Mouse (Mus musculus) hindbrain, embryonic 16.5 days (tissue): ENCODE measurements at regions not wholly inside any gene's neighbourhood (a gene's known extent, or its start where the extent isn't known, plus 50 kb on each side); places are given as distances from the start of the nearest gene placed in this dataset.

Experiments
- ATAC-seq: fragments of 200-750 bp; cut with Nextera tagmentation; 2 replicates; pipeline ENCODE4 v1.8.0; 2017; ENCODE audit warnings: moderate TSS enrichment, moderate library complexity
- H3K27ac ChIP-seq: fragments of 300-500 bp; sonication (generic); 2 replicates; pipeline ENCODE4 v1.5.1; 2014; ENCODE audit warnings: low read depth, mild to moderate bottlenecking, control low read depth, low read length, moderate library complexity
- H3K27me3 ChIP-seq: fragments of 300-500 bp; sonication (generic); replicated peaks from 2 replicates; pipeline ENCODE4 v1.6.1; 2014; ENCODE audit warnings: low read length; ENCODE audit not compliant: control insufficient read depth, insufficient read depth
- H3K36me3 ChIP-seq: fragments of 300-500 bp; sonication (generic); 2 replicates; pipeline ENCODE4 v1.6.1; 2014; ENCODE audit warnings: mild to moderate bottlenecking, low read length, moderate library complexity, mixed read lengths; ENCODE audit not compliant: control insufficient read depth, insufficient read depth
- H3K4me1 ChIP-seq: fragments of 300-500 bp; sonication (generic); 2 replicates; pipeline ENCODE4 v1.6.1; 2014; ENCODE audit warnings: low read depth, low read length; ENCODE audit not compliant: control insufficient read depth, insufficient read depth
- H3K4me2 ChIP-seq: fragments of 300-500 bp; sonication (generic); 2 replicates; pipeline ENCODE4 v1.6.1; 2014; ENCODE audit warnings: mild to moderate bottlenecking, low read length, control low read depth, moderate library complexity
- H3K4me3 ChIP-seq: fragments of 300-500 bp; sonication (generic); 2 replicates; pipeline ENCODE4 v1.5.1; 2014; ENCODE audit warnings: mild to moderate bottlenecking, low read length, control low read depth, moderate library complexity
- H3K9ac ChIP-seq: fragments of 300-500 bp; sonication (generic); 2 replicates; pipeline ENCODE4 v1.6.1; 2014; ENCODE audit warnings: low read depth, mild to moderate bottlenecking, control low read depth, low read length, moderate library complexity
- H3K9me3 ChIP-seq: fragments of 300-500 bp; sonication (generic); 2 replicates; pipeline ENCODE4 v1.6.1; 2014; ENCODE audit warnings: mild to moderate bottlenecking, low read length, moderate library complexity; ENCODE audit not compliant: control insufficient read depth
- WGBS: fragments of 180-500 bp; shearing (Covaris S2); extraction: QIAGEN DNeasy Blood & Tissue Kit; methylation state at CpG from one replicate; pipeline ENCODE4 v1.1.7; 2014; 5-methylcytosine and 5-hydroxymethylcytosine counted together

DNA sequence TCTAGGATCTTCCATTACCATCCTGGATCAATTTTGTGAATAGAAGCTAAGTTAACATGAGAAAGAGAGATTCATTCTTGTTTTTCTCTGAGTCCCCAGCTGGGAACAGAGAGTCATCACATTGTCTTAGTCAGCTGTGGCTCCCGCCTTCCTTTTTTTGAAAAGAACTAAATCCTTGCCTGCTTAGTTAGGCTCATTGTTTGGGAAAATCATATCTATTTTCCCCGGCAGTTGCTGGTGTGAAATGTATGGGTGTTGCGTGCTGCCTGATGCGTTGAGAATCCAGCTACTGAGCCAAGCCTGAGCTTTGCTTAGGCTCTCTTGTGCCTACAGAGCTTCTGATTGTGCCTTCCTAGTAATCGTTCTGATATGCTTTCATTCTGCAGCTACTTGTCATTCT lies 66.3 kb downstream of the Fam50b start:
- Histone ChIP-seq H3K27ac (no peak overlapping the region), H3K4me2 (no peak overlapping the region)
- 72% methylated on average over 5 of the region's 5 CpGs for WGBS

DNA sequence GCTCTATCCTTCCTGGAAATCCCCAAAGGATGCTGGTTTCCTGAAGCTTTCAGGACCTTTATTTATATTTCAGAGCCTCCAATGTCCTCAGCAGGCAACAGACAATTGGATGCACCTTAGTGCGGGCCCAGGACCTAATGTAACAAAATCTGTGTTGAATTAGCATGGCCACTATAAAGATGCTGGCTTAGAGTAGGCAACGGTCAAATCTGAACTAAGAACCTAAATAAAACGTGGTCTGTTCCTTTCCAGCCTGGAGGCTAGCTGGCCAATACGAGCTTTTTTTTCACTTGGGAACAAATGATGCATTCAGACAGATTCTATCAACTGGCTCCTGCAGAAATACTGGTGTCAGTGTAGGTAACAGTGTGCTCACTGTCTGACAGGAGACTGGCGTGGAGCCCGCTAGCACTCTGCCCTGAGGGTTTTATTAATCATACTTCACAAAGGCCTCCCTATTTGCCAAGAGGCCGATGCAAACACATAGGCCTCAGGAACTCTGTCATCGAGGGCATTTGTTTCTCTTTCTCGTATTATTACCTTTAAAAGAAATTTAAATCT lies 68.5 kb upstream of the Prpf4b start:
- WGBS, result 36% methylated on average over 9 of the region's 9 CpGs
- no peak overlapping the region for H3K4me2 ChIP-seq
- H3K4me3 ChIP-seq, result no peak overlapping the region
- H3K27me3 ChIP-seq, result no peaks in the 10 kb centered on the region
- H3K9ac ChIP-seq, result no peak overlapping the region
- H3K36me3 ChIP-seq, result no peaks in the 10 kb centered on the region
- peaks cover 2% of the 10 kb centered on the region; the same call in 1 of the 2 replicates for H3K4me1 ChIP-seq
- H3K27ac ChIP-seq, result no peak overlapping the region
- peak; percentile 81 for ATAC-seq
- no peaks in the 10 kb centered on the region for H3K9me3 ChIP-seq

More for the DNA sequence above, 66.3 kb downstream of the Fam50b start:
- no peaks in the 10 kb centered on the region for H3K36me3 ChIP-seq
- no peak overlapping the region for H3K9ac ChIP-seq
- no peaks in the 10 kb centered on the region for H3K9me3 ChIP-seq
- ATAC-seq, result no peak
- H3K4me1 ChIP-seq, result no peaks in the 10 kb centered on the region
- no peaks in the 10 kb centered on the region for H3K27me3 ChIP-seq
- no peak overlapping the region for H3K4me3 ChIP-seq

DNA sequence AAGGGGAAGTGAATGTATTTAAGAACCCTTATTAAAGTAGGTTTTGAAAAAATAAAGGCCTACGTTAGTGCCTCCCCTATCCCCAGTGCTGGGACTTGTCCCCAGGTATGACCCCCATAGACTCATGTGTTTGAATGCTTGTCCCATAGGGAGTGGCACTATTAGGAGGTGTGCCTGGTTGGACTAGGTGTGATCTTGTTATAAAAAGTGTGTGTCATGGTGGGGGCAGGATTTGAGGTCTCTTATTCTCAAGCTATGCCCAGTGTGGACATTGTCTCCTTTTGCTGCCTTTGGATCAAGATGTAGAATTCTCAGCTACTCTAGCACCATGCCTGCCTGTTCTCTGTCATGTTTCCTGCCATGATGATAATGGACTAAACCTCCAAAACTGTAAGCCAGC lies 65.6 kb upstream of the Prpf4b start:
- Histone ChIP-seq H3K36me3 (no peaks in the 10 kb centered on the region), H3K9ac (no peak overlapping the region), H3K9me3 (no peaks in the 10 kb centered on the region; the same call in none of the 2 replicates), H3K27me3 (no peaks in the 10 kb centered on the region), H3K27ac (no peak overlapping the region), H3K4me2 (no peak overlapping the region), H3K4me1 (peaks cover 5% of the 10 kb centered on the region), H3K4me3 (no peak overlapping the region)
- WGBS, result 93% methylated on average over 1 of the region's 1 CpGs
- ATAC-seq, result no peak

- Histone ChIP-seq H3K4me3 (no peak overlapping the region), H3K9me3 (no peaks in the 10 kb centered on the region; the same call in none of the 2 replicates), H3K4me2 (peak overlapping the region; percentile 42), H3K36me3 (no peaks in the 10 kb centered on the region), H3K4me1 (peaks cover 10% of the 10 kb centered on the region), H3K27ac (peak overlapping the region; percentile 69), H3K9ac (peak overlapping the region; percentile 50), H3K27me3 (no peaks in the 10 kb centered on the region)
- WGBS, result 11% methylated on average over 18 of the region's 18 CpGs
- peak; percentile 94 for ATAC-seq
Measured at GRCm38 (mm10) chr13:34814161-34815056, 60.7 kb upstream of the Prpf4b start.

DNA sequence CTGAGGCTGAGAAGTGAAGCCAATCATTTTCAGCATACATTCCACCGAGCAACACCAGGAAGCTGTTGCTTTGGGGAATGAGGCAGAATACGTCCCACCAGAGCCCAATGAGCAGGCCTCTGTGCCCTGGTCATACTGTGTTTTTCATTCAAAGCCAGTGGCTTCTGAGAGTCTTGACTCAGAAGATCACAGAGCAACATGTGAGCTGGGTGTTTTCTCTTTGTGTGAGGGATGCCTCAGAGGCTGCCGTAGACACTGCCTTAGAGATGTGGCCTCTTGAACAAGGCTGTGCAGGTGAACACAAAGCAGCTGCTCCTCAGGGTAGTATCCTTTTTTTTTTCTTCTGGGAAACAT lies 60.1 kb upstream of the Prpf4b start:
- peak; percentile 32 for ATAC-seq
- H3K9me3 ChIP-seq, result no peaks in the 10 kb centered on the region; the same call in none of the 2 replicates
- H3K4me2 ChIP-seq, result peak overlapping the region; percentile 42; the same call in 1 of the 2 replicates
- WGBS, result 18% methylated on average over 3 of the region's 3 CpGs
- no peaks in the 10 kb centered on the region for H3K27me3 ChIP-seq
- peak overlapping the region; percentile 50; the same call in 1 of the 2 replicates for H3K9ac ChIP-seq
- peak overlapping the region; percentile 69 for H3K27ac ChIP-seq
- no peak overlapping the region for H3K4me3 ChIP-seq
- H3K36me3 ChIP-seq, result no peaks in the 10 kb centered on the region
- H3K4me1 ChIP-seq, result peaks cover 10% of the 10 kb centered on the region

DNA sequence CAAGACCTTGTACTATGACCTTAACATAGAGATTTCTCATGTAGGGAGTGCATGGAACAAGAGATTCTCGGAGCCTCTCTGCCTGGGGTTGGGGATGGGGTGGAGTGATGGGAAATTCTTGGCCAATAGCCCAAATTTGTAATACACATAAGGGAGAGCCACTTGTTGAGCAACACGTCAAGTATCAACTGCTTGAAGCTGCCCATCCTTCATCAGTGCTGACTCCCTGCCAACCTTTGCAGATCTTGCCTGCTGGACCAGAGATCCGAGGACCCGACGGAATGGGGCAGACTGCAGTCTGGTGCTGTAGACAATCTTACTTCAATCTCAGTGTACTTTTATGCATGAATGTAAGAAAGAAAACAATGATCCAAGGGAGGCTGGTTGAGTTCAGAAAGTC lies 56.9 kb upstream of the Prpf4b start:
- H3K27ac ChIP-seq, result no peak overlapping the region
- ATAC-seq, result no peak
- WGBS, result 80% methylated on average over 5 of the region's 5 CpGs
- H3K9ac ChIP-seq, result no peak overlapping the region
- peaks cover 10% of the 10 kb centered on the region for H3K4me1 ChIP-seq
- H3K4me2 ChIP-seq, result no peak overlapping the region
- no peak overlapping the region for H3K4me3 ChIP-seq
- no peaks in the 10 kb centered on the region for H3K27me3 ChIP-seq
- H3K9me3 ChIP-seq, result no peaks in the 10 kb centered on the region
- H3K36me3 ChIP-seq, result no peaks in the 10 kb centered on the region

GRCm38 (mm10) chr13:34820423-34820822 lies 54.7 kb upstream of the Prpf4b start:
- H3K27ac ChIP-seq, result no peak overlapping the region
- no peaks in the 10 kb centered on the region for H3K4me1 ChIP-seq
- H3K36me3 ChIP-seq, result no peaks in the 10 kb centered on the region
- 0 out of 2 replicates have a peak, but pooled peaks have one; percentile 27 for ATAC-seq
- H3K9ac ChIP-seq, result no peak overlapping the region
- 48% methylated on average over 4 of the region's 4 CpGs for WGBS
- H3K27me3 ChIP-seq, result no peaks in the 10 kb centered on the region
- no peak overlapping the region for H3K4me2 ChIP-seq
- no peak overlapping the region for H3K4me3 ChIP-seq
- H3K9me3 ChIP-seq, result no peaks in the 10 kb centered on the region

GRCm38 (mm10) chr13:34821946-34822345 lies 53.2 kb upstream of the Prpf4b start:
- no peaks in the 10 kb centered on the region for H3K9me3 ChIP-seq
- no peak for ATAC-seq

GRCm38 (mm10) chr13:34824157-34824556 lies 50.9 kb upstream of the Prpf4b start:
- Histone ChIP-seq H3K9ac (no peak overlapping the region), H3K9me3 (no peaks in the 10 kb centered on the region), H3K27me3 (no peaks in the 10 kb centered on the region), H3K4me2 (no peak overlapping the region), H3K4me1 (no peaks in the 10 kb centered on the region), H3K4me3 (no peak overlapping the region), H3K36me3 (no peaks in the 10 kb centered on the region), H3K27ac (no peak overlapping the region)
- WGBS, result 93% methylated on average over 1 of the region's 1 CpGs
- ATAC-seq, result no peak

More at GRCm38 (mm10) chr13:34821946-34822345, 53.2 kb upstream of the Prpf4b start:
- 90% methylated on average over 3 of the region's 3 CpGs for WGBS
- H3K4me3 ChIP-seq, result no peak overlapping the region
- no peaks in the 10 kb centered on the region for H3K36me3 ChIP-seq
- H3K9ac ChIP-seq, result no peak overlapping the region
- H3K4me2 ChIP-seq, result no peak overlapping the region
- no peak overlapping the region for H3K27ac ChIP-seq
- no peaks in the 10 kb centered on the region for H3K27me3 ChIP-seq
- H3K4me1 ChIP-seq, result no peaks in the 10 kb centered on the region
